Mouse (Mus musculus) heart, postnatal 0 days (tissue): ENCODE results near the gene Scamp2.
A peak's percentile ranks its signal among the peaks of the same experiment; 100 is the strongest.

Experiments used
- CTCF ChIP-seq: IDR thresholded peaks from 2 replicates; pipeline ENCODE4 v1.5.1; 2016; ENCODE audit warnings: antibody characterized with exemption, control low read depth, low read depth
- EP300 ChIP-seq: IDR thresholded peaks from 2 replicates; pipeline ENCODE4 v1.6.1; 2016; ENCODE audit warnings: antibody characterized with exemption, low read depth

DNA sequence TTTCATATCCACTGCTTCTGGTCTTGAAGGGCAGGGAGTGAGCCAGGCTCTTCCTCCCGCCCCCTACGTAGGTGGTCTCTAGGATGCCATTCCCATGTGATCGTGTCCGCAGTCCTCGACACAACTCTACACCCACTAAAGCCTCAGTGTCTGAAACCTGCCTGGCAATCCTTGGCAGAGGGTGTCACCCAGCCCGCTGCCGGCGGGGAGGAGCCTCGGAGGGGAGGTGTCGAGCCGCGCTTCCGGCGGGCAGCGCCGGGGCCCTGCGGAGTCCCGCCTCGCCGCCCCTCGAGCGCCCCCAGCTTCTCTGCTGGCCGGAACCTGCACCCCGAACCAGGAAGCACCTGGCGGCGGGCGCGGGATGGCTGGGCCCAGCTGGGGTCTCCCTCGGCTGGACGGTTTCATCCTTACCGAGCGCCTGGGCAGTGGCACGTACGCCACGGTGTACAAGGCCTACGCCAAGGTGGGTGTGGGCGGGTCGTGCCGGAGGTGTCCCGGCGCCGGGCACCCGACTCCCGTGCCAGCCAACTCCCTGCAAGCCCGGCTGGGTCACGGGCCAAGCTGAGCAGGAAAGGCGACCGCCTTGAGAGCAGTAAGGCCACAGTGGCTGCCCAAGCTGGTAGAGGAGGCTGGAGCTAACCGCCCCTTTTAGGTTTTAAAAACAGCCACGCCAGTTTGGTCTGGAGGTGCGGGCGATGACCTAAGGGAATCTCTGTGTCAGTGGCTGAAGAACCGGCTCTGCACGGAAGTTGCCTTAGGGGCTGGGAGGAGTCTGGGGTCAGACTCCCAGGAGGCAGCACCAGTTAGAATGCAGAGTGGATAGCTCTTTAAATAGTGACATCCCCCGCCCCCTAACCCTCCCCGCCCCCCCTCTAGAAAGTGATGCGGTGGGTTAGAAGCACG, 28.7 kb downstream of the Scamp2 start, which contains the start of gene Ulk3:
- TF ChIP-seq CTCF (peak; percentile 18; the same call in 1 of the 2 replicates), EP300 (no peak)
